Mouse (Mus musculus): ENCODE results near the gene Zcchc3.

Zcchc3 gene

DNA sequence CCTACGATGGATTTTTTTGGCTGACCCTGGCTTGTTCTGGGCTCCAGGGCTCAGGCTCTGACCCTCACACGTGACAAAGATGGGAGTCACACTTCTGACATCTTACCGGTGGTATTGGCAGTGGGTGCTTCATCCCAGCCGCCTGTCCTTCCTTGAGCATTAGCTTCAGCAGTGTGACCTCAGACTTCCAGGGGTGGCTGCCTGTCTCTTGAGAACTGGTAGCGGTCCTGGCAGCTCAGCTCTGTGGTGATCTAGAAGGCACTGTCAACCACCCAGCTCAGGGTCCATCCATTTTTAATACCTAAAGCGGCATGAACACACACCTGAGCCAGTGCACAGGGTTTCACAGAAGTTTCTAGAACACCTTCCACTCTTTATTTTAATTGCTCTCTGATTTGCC lies 5.0 kb downstream of the Zcchc3 start:
- DNase-seq (ENCODE audit: low spot score in 2 of 2): no peak

DNA sequence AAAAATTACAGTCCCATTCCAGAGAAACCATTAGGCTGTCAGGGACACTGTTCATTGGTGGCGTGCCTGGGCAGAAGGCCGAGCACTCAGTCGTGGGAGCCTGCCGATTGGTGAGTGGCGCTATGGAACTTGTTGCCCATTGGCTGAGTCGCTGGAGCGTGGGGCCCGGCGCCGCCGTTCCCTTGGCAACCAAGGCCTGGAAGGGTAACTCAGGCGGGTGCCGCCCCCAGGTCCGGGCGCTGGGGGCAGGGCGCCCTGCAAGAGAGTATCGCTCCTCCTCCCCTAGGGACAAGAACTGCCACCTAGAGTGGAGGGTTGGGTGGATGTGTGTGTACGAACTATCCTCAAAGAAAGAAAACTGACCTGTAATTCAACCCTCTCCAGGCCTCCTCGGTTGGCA lies 8.7 kb downstream of the Zcchc3 start:
- peak; percentile 96 to 97 for DNase-seq (ENCODE audit: low spot score in 2 of 2)

GRCm38 (mm10) chr2:152399122-152399542 lies 15.7 kb downstream of the Zcchc3 start:
- DNase-seq (ENCODE audit: low spot score in 2 of 2): no peak

DNA sequence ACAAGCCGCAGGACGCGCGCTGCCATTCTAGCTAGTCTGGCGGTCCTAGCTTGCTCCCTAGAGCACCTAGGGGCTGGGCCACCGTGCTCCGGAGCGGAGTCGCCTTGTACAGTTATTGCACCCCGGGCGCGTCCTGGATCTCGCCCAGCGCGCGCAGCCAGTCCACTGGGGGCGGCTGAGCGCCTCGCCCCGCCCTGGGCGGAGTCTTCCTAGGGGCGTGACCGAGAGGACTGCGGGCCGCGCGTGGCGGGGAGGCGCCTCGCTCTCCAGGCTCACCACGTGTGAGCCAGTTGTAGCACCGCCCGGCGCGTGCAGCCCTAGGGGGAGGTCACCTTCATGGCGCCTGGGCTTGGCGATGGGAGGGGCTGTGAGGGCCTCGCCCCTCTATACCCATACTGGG lies 16.1 kb downstream of the Zcchc3 start:
- peak; percentile 89 to 92 for DNase-seq (ENCODE audit: low spot score in 2 of 2)

GRCm38 (mm10) chr2:152397680-152398435 lies 17.0 kb downstream of the Zcchc3 start, which contains the start of gene Sox12:
Gene Sox12, minus strand, starts transcription at chr2:152398063.
- DNase-seq (ENCODE audit: low spot score in 2 of 2): peak; percentile 96 to 98

DNA sequence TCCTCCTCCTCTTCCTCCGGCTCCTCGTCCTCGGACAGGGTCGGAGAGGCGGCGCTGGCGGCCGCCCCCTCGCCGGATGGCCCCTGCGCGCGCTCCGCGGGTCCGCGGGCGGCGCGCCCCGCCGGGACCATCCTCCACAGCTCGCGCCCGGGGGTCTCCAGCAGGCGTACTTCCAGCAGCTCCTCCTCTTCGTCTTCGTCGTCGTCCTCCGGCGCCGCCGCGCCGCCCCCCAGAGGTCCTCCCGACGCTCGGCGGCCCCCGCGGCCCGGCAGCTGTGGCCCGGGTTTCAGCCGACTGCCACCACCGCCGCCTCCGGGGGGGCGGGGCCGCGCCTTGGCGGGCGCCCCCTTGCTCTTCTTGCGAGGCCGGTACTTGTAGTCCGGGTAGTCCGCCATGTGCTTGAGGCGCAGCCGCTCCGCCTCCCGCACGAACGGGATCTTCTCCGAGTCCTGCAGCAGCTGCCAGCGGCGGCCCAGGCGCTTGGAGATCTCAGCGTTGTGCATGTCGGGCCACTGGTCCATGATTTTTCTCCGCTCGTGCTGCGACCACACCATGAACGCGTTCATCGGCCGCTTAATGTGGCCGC lies 17.7 kb downstream of the Zcchc3 start:
- peak; percentile 85 to 92 for DNase-seq (ENCODE audit: low spot score in 2 of 2)

DNA sequence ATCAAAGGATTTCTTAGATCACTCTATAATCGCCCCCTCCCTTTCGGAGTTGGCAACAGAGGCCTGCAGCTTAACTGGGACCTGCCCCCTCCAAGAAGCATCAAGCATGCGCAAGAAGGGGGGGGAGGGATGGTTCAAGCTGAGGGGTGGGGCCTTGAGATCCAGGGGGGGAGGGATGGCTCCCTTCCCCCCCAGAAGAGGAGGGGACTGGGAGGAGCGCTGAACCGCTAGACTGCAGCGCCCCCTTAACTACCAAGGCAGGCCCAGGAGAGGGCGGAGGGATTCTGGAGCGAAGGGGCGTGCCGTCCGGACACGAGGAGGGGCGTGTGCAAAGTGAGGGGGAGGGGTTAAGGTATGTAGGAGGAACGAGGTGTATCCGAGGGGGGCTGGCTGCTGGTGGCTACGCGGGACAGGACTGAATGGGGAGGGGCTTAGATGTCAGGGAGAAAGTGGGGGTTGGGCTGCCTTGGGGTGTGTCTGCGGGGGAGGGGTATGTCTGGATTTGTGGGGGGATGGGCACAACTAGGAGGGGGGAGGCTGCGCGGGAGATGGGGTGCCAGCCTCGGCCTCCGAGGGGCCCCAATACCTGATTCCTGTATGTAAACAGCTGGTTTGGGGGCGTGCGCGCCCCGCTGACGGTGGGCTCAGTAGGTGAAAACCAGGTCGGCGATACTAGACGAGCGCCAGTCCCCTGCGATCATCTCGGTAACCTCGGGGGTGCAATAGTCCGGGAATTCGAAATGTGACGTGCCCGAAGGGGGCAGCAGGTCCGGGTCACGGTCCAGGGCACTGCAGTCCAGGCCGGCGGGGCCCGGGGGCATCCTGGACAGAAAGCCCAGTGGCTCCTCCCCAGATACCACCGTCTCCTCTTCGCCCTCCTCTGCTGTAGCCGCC lies 18.5 kb downstream of the Zcchc3 start:
- peak; percentile 92 to 94 for DNase-seq (ENCODE audit: low spot score in 2 of 2)

DNA sequence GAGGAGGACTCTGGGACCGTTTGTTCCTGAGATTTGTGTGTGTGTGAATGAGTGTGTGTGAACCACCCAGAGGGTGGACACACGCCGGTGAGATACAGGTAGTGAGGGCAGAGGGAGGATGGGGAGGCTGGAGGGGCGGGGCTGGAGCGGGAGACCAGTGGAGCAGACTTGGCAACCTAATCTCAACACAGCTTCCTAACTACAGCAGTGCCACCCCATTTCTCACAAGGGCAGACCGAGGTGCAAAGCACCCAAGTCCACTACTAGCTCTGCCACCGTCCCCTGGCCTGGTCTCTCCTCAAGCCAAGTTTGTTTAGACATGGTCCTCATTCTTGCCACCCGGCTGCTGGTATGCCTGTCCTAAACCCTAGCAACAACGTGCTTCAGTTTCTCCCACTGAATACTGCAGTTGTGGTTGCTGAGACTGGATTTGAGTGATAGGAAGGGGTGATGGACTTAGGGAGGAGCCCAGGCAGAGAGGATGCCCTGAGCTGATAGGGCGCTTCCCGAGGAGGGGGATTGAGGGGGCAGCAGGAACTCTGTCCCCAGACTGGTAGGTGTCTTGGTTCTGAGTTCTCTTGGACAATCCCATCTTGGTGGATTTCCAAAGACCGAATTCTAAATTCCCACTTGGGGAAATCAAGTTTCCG lies 19.4 kb downstream of the Zcchc3 start:
- DNase-seq (ENCODE audit: low spot score in 2 of 2): no peak

DNA sequence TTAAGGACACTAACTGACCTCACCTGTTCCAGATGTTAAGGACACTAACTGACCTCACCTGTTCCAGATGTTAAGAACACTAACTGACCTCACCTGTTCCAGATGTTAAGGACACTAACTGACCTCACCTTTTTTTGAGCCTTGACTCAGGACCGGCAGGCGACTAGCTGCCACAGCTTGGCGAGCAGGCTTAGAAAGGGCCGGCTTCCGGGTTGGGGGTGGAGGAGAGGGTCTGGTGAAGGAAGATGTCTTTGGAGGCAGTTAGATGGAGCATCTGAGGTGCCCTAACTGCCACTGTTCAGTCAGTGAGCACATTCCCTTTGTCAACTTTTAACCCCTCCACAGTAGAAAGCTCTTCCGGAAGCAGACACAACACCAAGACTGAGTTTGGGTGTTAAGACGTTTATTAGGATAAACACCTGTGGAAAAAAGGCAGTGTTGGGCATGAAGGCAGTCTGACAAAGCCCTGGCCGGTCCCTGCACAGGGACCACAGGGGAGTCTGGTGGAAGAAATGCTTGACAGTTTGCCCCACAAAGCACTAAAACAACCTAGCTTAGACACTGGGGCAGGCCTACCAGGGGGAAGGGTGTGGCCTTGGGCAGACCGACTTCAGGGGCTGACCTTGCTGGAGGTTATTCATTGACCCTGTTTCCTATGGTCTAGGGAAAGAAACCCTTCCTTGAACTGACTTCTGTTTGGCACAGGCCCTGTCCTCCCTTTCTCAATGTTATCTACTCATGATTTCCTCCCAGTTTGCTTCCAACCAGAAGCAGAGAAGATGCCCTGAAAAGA lies 21.4 kb downstream of the Zcchc3 start:
- DNase-seq (ENCODE audit: low spot score in 2 of 2): no peak

DNA sequence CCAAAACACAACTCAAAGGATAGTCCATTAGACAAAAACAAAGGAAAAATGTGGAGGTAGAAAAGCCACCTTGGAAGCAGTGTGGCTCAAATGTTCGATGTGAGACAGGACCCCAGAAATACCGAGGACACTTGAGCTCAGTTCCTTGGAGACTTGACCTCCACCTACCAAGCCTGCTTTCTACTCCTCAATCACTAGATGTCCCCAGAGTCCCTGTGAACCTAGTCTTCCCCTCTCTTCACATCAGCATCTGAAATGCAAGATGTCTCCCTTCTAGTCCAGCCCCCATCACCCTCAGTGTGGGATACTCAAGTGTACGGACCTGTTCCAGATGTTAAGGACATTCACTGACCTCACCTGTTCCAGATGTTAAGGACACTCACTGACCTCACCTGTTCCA lies 22.0 kb downstream of the Zcchc3 start:
- DNase-seq (ENCODE audit: low spot score in 2 of 2): peak in 1 of 2 experiments; percentile 47

- no peak for DNase-seq (ENCODE audit: low spot score in 2 of 2)
These were observed 30.6 kb downstream of the Zcchc3 start for GRCm38 (mm10) chr2:152384191-152384590.

GRCm38 (mm10) chr2:152376345-152376741 lies 38.5 kb downstream of the Zcchc3 start, which contains the start of gene Nrsn2:
Gene Nrsn2, minus strand, starts transcription at chr2:152376638.
- DNase-seq (ENCODE audit: low spot score in 2 of 2): peak in 1 of 2 experiments; percentile 32

DNA sequence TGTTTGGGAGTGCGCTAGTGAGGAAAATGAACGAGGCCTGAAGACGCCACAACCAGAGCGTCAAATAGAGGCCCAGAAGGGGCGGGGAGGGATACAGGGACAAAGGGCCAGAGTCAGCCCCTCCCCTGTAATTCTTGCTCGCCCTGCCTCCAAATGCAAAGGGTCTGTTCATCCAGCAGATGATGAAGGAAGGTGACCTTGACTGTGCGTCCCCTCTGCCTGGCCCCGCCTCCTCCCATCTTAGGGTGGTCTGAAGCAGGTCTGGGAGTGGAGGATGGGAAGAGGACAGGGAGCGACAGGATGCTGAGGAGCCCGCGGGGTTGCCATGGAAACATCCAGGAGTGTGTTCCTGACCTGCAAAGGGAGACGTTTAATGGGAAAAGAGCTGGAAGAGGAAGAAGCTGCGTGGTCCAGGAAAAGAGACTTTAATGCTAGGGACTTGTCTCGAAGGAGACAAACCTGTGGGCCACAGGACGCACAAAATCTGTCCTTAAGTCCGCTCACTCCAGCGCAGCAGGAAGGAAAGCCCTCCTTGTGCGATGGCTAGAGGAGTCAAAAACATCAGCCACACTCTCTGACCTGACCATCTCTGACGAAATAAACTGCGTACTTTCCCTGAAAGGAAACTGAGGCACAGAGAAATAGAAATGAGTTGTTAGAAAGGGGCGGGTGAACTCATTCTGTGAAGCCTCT lies 39.0 kb downstream of the Zcchc3 start:
- DNase-seq (ENCODE audit: low spot score in 2 of 2): peak; percentile 32 to 36

DNA sequence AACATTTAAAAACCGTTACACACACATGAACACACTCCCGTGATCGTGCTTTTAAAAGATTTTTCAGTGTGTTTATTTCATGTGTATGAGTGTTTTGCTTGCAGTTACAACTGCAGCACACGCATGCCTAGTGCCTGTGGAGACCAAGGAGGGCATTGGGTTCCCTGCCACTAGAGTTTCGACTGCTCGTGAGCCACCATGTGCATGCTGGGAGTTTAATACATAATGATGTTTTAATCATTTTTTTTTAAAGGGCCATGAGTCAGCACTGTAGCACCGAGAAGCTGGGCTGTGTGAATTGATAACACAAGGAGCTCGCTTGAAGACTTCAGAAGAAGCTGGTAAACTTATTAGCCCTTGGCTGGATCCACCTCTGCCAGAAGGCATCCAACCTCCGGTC lies 41.3 kb downstream of the Zcchc3 start:
- no peak for DNase-seq (ENCODE audit: low spot score in 2 of 2)

DNA sequence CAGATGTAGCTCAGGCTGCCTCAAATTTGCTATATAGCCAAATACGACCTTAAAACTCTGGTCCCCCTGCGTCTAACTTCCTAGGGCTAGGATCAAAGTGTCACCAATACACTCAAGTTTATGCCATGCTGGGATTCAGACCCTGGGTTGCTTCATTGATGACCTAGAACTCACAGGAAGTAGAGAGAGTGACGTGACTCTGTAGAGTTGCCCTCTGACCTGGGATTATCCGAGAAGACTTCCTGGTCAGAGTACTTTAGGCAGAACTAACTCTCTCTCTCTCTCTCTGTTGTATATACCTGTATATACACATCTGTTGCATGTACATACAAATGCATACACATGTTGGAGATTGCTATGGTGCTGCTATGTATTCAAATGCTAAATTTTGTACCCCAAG lies 42.2 kb downstream of the Zcchc3 start:
- no peak for DNase-seq (ENCODE audit: low spot score in 2 of 2)

DNA sequence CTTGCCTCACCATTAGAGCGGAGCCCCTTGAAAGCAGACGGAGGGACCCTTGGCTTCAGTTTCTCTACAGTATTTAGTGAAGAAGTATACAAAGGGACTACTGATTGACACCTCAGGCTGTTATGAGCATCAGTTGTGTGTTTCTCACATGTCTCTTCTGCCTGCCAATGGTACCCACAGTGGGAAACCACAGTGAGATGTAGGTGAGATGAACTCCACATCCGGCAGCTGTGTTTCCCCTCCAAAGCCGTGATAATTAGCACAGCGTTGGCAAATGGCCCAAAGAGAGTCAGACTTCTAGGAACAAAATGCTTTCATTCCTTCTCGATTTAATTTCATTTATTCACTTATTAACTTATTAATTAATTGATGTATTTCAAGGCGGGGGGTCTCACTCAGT lies 42.7 kb downstream of the Zcchc3 start:
- no peak for DNase-seq (ENCODE audit: low spot score in 2 of 2)

GRCm38 (mm10) chr2:152368532-152369140 lies 46.2 kb downstream of the Zcchc3 start:
- peak in 1 of 2 experiments; percentile 41 for DNase-seq (ENCODE audit: low spot score in 2 of 2)

DNA sequence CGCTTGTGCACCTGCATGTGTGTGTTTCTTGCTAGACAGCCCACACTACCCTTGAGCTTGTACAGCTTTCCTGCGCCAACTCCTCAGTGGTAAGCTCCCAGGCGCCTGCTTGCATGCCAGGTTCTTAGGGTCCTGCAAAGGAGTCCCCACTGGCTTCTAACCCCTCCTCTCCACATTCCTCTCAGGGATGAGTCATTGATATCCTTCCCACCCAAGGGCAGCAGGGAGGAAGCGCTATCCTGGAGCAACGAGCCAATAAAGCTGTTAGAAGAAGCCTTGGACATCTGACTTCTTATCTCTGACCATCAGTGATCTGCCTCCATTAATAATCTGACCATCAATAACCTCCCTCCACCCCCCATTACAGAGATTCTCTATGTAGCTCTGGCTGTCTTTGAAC lies 46.9 kb downstream of the Zcchc3 start:
- no peak for DNase-seq (ENCODE audit: low spot score in 2 of 2)

DNA sequence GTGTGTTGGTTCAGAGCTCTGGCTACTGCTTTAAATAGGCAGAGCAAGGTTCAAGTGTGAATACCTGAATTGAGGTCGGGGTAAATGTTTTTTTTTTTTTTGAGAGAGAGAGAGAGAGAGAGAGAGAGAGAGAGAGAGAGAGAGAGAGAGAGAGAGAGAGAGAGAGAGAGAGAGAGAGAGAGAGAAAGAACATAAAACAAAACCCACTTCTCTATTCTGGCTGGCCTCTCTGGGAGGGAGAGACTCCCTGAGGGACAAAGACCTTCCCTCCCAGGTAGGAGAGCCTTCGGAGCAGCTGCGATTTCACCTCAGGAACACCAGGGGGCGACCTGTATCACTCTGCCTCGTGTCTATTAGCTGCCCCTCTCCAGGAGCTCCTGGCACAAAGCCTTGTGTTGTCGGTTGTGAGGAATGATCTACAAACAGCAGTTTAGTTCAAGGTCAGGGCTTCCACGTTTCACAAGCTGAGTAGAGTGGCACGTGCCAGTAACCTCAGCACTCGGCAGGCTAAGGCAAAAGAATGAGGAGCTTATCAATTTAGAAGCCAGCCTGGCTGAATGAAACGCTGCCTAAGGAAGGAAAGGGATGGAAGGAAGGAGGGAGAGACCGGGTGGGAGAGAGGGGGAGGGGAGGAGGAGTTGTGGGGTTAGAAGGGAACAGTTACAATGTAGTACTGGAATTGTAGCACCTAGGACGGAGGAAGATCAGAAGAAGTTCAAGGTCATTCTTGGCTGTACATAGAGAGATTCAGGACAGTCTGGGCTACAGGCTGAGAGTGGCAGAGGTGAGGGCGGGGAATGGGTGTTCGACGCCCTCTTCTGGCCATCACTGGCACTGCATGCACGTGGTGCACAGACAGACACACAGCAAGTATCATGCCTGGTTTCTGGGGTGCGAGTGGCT lies 51.3 kb downstream of the Zcchc3 start:
- DNase-seq (ENCODE audit: low spot score in 2 of 2): peak; percentile 47 to 68

Data from frontal cortex, postnatal 10 days (tissue).